Mouse (Mus musculus): ENCODE data around the gene 4930558K02Rik.

The 4930558K02Rik gene

DNA sequence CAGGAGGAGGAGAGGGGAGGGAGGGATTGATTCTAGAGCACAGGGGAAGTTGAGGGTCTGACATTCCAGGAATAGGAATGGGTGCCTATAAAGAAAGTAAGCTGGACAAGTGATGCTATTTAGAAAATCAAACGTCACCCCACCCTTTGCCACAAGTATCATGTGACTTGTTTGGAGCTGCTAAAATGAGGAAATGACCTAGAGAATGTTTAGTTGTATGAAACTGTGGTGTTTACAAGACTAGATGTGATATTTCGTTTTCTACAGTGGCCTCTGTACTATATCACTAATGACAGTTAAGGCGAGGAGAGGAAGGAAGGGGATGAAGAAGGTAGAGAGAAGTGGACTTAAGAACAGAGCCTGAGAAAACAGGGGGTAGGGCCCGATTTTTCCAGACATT lies 19.3 kb upstream of the 4930558K02Rik start:
- no peak for DNase-seq (ENCODE audit: low read depth, low spot score)

DNA sequence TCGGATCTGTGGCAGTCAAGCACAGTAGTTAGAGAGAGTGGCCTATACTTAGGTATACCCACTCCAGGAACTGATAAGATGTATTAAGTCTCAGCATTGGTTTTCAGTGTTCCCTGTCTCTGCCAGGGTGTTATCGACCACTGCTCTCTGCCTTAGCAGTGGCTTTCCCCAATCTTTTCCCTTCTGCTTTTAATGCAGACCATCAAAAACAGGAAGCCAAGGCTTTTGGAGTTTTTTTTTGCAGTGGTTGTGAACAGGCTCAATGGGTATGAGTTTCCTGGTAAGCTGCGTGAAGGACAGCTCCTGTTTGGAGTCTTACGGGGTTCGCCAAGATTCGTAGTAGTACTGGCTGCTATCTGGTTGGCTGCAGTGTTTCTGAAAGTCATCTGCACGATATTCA lies 13.0 kb upstream of the 4930558K02Rik start:
- DNase-seq (ENCODE audit: low read depth, low spot score), result no peak

DNA sequence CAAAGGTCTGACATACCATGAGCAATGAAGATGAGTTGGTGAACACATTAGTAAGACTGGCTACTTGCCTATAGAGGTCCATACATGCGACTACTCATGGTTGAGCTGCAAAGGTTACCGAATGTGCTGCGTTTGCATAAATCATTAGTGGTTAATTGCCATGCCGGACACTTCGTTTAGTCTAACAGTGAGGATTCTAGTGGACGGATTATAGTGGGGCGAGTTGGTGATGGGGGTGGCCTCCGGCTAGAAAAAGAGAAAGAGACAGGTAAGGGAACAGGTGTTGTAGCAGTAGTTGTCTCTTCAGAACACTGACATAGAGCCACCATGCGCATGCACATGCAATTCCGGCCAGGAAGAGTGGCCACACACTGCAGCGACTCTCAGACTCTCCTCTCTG lies 12.4 kb upstream of the 4930558K02Rik start:
- no peak for DNase-seq (ENCODE audit: low read depth, low spot score)

DNA sequence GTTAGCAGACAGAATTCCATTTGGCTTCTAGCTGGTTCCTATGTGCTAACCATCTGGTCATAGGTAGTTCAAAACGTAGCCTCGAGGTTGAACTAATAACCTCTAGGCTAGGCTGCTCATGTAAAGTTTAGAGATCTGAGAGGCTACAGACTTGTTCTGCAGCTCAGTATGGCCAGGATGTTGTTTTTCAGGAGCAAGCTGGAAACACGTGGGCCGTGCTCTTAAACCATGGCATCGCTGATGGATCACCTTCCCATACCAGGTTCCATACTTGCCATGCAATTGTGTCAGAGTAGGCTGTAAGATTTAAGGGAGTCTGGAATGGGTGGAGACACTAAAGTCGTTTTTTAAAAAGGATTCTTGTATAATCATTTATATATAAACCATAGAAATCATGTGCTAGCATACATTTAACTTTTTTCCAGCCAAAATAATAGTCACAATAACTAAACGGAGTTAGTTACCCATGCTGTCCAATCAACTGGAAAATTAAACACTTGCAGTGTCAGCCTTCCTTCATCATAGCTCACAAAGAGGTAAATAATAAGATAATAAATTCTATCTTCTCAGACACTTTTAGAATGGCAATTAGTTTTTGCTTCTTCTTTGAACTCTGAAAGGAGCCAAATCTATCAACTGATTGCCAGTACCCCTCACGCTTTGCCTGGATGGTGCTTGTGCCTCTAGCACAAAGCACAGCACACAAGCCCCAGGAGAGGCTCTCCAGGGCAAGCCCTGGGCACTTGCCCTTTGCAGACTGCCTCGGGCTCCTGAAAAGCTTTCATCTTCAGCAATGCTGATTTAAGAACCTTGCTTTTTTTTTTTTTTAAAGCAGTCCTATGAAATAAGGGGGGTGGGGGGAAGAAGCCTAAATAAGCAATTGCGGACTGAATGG lies 11.5 kb upstream of the 4930558K02Rik start:
- DNase-seq (ENCODE audit: low read depth, low spot score), result peak; percentile 54

DNA sequence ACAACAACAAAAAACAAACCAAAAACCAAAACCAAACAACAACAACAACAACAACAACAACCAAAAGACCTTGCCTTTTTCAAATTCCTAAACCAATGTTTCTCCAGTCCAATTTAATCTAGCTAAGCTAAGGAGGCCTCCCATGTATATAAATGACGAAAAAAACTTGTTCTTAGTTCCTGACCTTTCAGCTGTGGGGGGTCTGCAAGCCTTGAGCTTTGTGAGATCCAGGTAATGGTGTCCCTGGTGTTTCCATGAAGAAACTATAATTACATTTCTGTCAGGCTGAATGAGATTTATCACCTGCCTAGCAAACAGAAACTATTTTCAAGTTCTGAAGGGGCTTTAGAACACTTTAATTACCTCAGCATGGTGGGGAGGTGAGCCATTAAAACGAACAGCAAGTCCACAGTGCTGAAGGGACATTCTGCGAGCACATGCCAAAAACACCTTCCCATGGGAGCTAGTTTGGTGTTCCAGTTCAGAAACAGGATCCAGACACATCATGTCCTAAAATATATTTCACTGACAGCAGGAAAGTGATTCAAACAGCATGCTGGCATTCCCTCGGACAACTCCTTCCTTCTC lies 4.6 kb upstream of the 4930558K02Rik start:
- DNase-seq (ENCODE audit: low read depth, low spot score), result peak; percentile 80

DNA sequence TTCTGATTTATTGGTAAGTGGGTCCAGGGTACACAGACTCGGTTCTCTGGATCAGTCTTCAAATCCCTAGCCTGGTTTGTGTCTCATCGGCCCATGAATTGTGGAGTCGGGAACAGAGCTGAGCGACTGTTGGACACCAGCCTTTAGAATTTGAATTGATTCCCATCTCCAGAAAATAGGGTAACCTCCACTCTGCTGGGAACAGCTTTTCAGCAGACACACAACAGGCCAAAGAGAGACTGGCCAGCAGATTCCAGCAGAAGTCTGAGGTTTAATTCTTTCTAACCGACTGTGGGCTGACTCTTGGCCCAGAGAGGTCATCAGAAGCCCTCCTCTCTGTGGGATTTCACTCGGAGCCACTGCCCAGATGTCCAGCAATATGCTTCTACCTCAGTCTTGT lies 4.0 kb upstream of the 4930558K02Rik start:
- DNase-seq (ENCODE audit: low read depth, low spot score), result no peak

DNA sequence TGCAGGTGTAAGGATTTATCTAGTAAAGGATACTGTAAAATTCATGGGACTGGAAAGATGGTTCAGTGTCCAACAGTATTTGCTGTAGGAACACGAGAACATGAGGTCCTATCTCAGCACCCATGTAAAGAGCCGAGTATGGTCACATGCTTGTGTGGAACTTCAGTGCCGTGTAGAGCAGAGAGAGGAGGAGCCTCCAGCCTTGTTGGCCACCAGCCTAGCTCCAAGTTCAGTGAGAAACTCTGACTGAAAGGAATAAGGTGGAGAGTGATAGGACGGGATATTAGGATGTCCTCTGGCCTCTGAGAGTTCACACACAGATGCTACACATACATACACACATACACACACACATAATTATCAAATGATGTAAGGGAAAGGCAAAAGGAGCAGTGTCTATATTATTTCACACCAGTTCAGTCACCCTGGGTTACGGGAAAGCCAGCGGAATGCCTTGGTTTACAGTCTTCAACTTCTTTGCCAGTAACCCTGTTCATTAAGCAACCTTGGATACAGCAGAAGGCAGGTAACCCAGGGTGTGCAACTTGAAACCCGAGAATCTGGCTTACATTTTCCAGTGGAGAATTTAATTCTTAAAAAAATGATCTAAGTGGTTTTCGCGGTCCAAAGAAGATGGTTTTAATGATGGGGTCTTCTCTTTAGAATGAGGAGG lies 1.3 kb upstream of the 4930558K02Rik start:
- DNase-seq (ENCODE audit: low read depth, low spot score), result no peak

DNA sequence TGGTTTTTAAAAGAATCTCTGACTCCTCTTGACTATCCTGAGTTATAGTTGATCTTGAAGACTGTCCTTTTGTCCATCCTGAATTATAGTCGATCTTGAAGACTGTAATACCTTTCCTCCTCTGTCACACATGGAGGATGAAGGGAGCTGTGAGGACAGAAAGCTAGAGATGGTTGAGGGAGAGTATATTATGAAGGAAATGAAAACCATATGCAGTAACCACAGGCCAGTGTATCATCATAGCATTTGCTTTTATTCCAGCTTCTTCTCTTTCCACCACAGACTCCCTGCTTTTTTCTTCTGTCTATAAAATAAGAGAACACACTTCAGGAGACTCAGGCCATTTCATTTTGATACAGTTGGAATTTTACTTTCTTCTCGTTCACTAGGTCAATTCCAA lies 610 bp upstream of the 4930558K02Rik start:
- no peak for DNase-seq (ENCODE audit: low read depth, low spot score)

DNA sequence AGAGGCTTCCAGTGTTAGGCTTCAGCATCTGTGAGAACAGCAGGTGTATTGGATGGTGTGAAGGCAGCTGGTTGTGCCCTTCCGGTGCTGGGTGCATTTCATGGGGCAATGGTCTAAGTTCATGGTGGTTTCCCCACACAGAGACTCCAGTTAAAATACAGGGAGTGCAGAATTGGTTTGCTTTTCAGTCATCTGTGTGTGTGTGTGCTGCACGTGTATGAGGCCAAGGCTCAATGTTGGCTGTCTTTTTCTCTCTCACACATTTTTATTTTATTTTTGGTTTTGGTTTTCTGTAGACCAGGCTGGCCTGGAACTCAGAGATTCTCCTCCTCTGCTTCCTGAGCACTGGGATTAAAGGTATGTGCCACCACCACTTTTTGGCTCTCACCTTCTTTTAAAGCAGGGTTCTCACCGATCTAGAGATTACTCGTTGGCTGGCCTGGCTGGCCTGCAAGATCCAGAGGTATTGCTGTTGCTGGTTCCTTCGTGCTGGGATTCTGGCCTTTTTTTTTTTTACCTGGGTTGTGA lies 1.2 kb downstream of the 4930558K02Rik start:
- no peak for DNase-seq (ENCODE audit: low read depth, low spot score)

DNA sequence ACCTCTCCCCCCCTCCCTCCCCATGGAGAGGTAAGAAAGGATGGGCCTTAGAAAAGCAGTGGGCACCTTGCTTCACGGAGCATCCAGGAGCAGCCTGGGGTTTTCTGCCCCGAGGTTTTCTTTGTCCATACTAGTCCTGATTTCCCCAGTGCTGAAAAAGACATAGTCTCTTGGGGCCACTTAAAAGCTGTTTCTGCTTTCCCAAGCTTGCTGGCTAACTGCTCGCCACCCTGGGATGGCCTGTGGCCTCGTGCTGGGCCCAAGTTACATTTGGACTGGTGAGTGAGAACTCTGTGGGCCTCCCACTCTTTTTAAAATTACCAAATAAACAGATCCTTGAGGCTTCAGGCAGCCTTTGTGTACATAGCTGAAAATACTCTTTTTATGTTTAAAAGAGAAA lies 2.1 kb downstream of the 4930558K02Rik start:
- no peak for DNase-seq (ENCODE audit: low read depth, low spot score)

DNA sequence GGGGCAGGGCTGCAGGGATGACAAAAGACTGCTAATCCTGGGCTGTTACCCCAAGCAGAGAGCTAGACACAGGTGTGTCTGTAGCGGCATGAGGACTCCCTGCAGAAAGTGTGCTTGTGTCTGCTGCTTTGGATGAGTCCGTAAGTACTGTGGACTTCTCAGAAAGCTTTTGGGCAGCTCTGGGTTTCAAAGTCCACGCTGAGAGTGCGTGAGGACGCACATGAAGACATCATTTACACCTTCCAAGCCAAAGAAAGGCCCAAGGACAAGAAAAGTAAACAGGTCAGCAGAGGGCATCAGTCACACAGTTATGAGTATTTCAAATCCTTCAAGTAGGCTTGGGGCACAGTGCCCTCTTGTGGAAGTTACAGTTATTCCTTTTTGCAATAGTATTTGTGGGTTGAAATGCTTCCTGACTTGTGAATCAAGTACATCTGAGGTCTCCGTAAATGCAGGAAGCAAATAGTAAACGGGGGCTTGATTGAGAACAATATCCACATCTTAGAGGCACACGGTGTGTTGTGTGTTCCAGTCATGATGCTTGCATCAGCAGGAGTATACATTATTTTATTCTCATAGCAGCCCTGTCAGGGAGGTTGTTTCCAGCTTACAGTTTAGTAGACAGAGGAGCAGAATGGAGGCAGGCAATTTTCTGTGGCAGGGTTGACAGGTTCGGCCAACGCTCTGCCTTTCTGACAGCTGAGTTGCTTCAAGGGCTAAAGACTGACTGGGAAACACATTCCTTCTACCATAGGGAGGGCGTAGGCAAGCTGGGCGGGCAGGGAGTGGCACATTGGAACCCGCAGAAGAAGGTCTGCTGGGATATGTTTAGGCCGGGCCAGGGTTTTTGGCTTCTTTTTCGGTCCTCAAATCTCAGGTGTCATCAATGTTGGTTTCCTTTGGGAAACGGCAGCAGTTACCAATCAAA lies 2.9 kb downstream of the 4930558K02Rik start:
- DNase-seq (ENCODE audit: low read depth, low spot score), result peak; percentile 85

DNA sequence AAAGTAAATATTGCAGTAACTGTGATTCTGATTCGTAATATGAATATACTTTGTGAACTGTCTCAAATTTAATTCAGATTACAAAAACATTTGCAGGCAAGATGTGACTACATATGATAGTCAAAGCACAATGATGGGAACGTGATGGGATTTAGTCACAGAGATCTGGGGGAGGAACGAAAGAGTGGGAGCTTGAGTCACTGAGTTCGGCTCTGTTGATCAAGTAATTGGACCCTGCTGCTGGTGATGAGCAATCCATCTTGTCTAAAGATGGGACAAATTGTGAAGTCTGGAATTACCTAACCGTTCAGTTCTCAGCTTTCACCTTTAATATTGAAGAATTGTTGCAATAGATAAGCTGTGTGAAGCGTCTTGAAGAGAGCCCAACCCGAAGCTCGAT lies 7.2 kb downstream of the 4930558K02Rik start:
- no peak for DNase-seq (ENCODE audit: low read depth, low spot score)

DNA sequence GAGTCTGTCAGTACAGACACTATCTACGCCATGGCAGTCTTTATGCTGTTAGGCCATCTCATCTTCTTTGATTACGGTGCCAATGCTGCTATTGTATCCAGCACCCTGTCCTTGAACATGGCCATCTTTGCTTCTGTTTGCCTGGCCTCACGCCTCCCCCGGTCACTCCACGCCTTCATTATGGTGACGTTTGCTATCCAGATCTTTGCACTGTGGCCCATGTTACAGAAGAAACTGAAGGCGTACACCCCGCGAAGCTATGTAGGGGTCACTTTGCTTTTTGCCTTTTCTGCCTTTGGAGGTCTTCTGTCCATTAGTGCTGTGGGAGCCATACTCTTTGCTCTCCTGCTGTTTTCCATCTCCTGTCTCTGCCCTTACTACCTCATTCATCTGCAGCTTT lies 8.6 kb downstream of the 4930558K02Rik start:
- no peak for DNase-seq (ENCODE audit: low read depth, low spot score)

DNA sequence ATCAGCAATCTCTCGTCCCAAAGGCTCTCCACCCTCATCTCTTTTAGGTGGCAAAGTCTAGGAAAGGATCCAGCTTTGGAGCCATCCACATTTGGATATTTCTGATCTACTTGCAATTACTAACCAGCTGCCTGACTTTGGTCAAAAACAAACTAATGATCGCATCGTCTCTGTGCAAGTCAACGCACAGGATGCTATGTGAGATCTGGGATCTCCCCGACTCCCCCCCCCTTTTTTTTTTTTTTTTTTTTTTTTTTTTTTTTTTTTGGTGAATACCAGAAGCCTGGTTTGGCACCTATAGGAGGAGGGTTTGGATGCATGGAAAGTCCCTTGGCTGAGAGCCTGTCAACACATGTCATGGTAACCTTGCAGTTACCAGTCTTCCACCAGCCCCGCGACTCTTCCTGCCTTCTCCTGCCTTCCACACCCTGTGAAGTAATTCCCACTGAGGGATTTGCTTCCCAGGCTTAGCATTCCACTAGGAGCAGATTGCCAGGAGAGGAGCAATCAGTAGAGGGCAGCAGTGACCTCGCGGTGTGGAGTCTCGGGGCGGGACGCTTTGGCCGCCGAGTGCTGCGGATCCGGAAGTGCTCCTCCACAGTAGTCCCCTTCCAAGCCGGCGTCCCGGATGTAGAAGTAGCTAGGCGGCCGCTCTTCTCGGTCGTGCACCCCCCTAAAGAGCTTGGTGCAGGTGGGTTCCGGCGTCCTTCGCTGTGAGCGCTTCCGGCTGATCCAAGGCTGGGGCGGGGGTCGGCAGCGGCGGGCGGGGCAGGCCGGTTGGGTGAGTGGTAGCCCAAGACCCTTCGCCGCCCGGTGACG lies 10.6 kb downstream of the 4930558K02Rik start, which contains the start of gene Pigc:
Gene Pigc (plus strand): TSS at position 598 of the 819 bp plus-strand sequence.
- peak; percentile 96 for DNase-seq (ENCODE audit: low read depth, low spot score)

DNA sequence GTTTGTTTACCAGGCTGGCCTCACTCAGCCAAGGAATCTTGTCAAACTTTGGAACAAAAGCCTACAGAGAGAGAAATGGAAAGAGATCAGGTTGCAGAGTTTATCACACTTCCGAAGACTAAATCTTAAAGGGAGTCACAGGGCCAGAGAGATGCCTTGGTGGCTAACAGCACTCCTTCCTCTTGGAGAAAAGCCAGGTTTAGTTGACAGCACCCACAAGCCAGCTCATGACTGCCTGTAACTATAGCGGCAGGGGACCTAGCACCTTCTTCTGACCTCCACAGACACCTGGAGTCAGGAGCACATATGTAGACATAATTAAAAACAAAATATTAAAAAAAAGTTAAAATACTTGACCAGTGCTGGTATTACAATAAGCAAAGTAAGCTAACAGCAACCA lies 11.5 kb downstream of the 4930558K02Rik start:
- DNase-seq (ENCODE audit: low read depth, low spot score), result no peak

DNA sequence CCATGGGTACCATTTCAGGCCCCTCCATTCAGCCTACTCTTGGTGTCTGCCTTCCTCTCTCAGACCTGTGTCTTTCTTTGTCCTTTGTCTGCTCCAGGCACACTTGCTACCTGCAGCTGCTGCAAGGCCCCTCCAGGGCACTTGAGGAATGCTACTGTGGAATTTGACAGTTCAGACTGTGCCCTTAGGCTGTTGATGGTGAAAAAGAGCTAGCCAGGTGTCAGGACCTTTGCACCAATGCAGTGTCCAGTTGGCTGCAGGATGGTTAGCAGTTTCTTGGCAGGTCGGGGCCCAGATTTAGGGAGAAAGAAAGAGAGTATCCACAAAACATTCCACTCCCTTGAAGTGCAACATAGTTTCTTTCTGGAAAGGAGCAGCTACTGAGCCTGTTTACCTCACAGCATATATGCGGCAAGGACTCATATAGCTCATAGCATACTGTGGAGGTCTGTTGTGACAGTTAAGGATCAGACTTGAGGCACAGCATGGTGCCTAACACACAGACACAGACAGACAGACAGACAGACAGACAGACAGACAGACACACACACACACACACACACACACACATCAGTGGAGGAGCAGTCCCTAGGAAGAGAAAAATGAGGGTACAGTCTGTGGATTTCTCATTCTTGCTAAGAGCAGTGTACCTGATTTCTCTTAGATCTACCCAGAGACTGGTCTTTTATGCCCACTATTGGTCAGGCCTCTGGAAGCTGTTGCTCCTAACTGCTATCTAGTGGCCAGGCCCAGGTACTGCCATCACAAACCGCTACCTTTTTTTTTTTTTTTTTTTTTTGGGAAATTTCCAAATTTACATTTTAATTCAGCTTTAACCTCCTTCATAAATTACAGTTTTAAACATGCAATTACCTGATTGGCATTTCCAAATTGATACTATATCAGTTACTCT lies 16.7 kb downstream of the 4930558K02Rik start:
- peak; percentile 50 for DNase-seq (ENCODE audit: low read depth, low spot score)

DNA sequence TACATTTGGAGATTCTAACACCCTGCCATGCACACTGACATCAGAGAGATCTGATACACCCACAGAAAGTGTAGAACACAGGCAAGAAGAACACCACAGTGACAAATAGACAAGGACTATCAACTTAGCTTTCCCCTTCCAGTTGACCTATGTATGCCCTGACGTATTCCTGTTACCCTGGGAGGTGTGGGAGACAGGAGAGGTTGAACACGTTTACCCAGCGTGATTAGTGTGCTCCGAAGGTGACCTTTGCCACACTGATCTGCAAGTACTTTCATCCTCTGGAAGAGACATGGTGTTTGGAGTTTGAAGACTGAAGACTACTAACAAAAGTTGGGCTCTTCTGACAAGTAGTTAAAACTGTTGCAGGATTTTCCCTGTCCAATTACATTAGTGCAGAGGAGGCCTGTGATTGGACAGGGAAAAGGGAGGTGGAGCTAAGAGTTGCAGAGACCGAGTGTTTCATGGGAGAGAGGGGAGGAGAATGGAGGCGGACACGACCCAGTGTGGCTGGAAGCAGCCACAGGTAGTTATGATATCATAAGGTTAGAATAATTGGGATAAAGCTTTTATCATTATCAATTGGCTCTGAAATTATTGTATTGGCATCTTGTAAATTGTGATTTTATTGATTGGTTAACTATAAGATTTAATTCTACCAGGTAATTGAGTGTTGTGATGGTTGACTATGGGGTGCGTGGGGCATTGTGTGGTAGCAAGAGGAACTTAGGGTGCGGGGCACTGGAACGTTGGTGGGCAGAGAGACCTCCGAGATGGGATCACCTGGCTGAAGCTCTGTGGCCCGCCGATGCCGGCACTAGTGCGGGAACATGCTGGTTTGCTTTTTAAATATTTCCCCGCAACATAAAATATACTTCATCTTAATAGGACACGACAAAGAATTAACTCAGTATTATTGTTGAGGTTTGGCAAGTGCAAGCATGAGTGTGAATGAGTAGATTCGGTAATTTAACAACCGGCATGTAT lies 21.2 kb downstream of the 4930558K02Rik start:
- DNase-seq (ENCODE audit: low read depth, low spot score), result no peak

DNA sequence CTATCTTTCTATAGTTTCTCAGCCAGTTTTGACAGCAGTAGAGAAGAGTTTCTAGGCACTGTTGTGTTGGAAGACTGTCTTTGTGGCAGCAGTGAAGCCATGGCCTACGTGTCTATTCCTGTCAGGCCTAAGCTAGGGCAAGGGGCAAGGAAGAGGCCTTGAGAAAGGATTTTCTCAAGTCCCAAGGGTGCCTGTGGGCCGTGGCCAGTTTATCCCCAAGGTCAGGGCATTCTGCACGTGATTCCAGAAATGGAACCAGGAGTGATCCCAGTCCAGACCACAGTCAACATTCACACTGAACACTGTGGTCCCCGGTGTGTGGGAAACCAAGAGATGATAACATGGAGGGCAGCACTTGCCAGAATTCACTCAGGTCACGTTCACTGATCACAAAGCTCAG lies 23.6 kb downstream of the 4930558K02Rik start:
- DNase-seq (ENCODE audit: low read depth, low spot score), result no peak

Measured in mesoderm, embryonic 11.5 days (tissue).